Mouse (Mus musculus) CD8-positive naive resting alpha-beta T cell, adult 2 months (primary cell): ENCODE measurements around the gene Atraid.

Experiments used
- DNase-seq, 2 experiments: peaks; one replicate each; pipeline ENCODE4 v3.0.0; 2022; ENCODE audit warnings: low read depth in 2 of 2, low spot score in 2 of 2

Gene Atraid

GRCm38 (mm10) chr5:31094100-31094798 is 46.1 kb downstream of the Atraid start:
- DNase-seq: peak in 1 of 2 experiments; percentile 4

GRCm38 (mm10) chr5:31094799-31095691 is 46.9 kb downstream of the Atraid start:
- peak; percentile 47 to 57 for DNase-seq

- DNase-seq: no peak
These were observed 47.8 kb downstream of the Atraid start for GRCm38 (mm10) chr5:31095711-31096480.
